Mouse (Mus musculus) brain, adult 10 weeks (tissue): ENCODE results near the gene Pnrc1. TPM values are rescaled to one million over a fixed set of nuclear protein-coding genes. Genes with fewer than 3 reads are reported as not detected.

Source experiments
- polyA plus RNA-seq: library from polyadenylated mRNA; stranded (reverse); fragments of 350-450 nt; fragmentation: Illumina TruSeq; extraction: RNeasy Lipid Tissue Mini Kit (QIAGEN cat#74804); gene quantifications from one replicate; pipeline ENCODE4 v1.2.3, GENCODE M21; 2015; ENCODE audit warnings: low read depth, low replicate concordance

Pnrc1 gene
- polyA plus RNA-seq, result 43.4 TPM

GRCm38 (mm10) chr4:33290002-33290401 is at the start of gene Pnrc1:
TSS of gene Pnrc1 (minus strand) at chr4:33290163.

GRCm38 (mm10) chr4:33309764-33310757 is 20.1 kb upstream of the Pnrc1 start, which contains the start of gene Rngtt:
TSS of gene Rngtt (plus strand) at chr4:33310311.

GRCm38 (mm10) chr4:33208881-33209841 is 80.8 kb downstream of the Pnrc1 start, which contains the start of gene Srsf12:
TSS of gene Srsf12 (plus strand) at chr4:33208991.

Other genes with a start within 250 kb of the Pnrc1 start
- 1.3 TPM for gene Gabrr2, start 227.2 kb downstream of the Pnrc1 start, polyA plus RNA-seq
- 0.25 TPM for gene Gabrr1, start 157.6 kb downstream of the Pnrc1 start, polyA plus RNA-seq
- gene Pm20d2, start 100.4 kb downstream of the Pnrc1 start, polyA plus RNA-seq, result 3.9 TPM
- 22.6 TPM for gene Srsf12, start 81.2 kb downstream of the Pnrc1 start, polyA plus RNA-seq
- 18.6 TPM for gene Rngtt, start 20.1 kb upstream of the Pnrc1 start, polyA plus RNA-seq